Comparison of ENCODE assay signal across 9 mouse cellular contexts in genomic region chr4:34958155-34959028, GRCm38 (mm10).
DNase-seq lines count a peak whose midpoint lies in the region; ATAC-seq lines count a peak whose summit lies in the region.
"Had no signal": no experiment of that assay in that cellular context is flagged by ENCODE, and none has a peak within 500 bp of the region (broad histone marks: within the 10 kb centered on the region; RNA-seq: fewer than 3 reads in every experiment).

No protein-coding gene starts in this region.

- no peaks in the 10 kb centered on the region for H3K4me1 ChIP-seq in liver, embryonic 12.5 days
- peaks cover 3% of the 10 kb centered on the region; the same call in 1 of the 2 replicates for H3K4me1 ChIP-seq in embryonic facial prominence, embryonic 10.5 days
- peaks cover 5% of the 10 kb centered on the region for H3K4me1 ChIP-seq in hindbrain, embryonic 12.5 days
- no peaks in the 10 kb centered on the region for H3K4me1 ChIP-seq in limb, embryonic 15.5 days

- no peak overlapping the region for H3K9ac ChIP-seq in liver, embryonic 12.5 days
- no peak overlapping the region for H3K9ac ChIP-seq in hindbrain, embryonic 12.5 days
- no peak overlapping the region for H3K9ac ChIP-seq in limb, embryonic 15.5 days
- H3K9ac ChIP-seq: heart, embryonic 13.5 days had no signal

- H3K27me3 ChIP-seq in liver, embryonic 12.5 days (replicated peaks): no peaks in the 10 kb centered on the region
- H3K27me3 ChIP-seq in embryonic facial prominence, embryonic 10.5 days (replicated peaks; ENCODE audit: low read depth, poor library complexity, severe bottlenecking): no peaks in the 10 kb centered on the region
- H3K27me3 ChIP-seq in hindbrain, embryonic 12.5 days: no peaks in the 10 kb centered on the region
- H3K27me3 ChIP-seq in limb, embryonic 15.5 days: no peaks in the 10 kb centered on the region

- no peak overlapping the region for H3K27ac ChIP-seq in liver, embryonic 12.5 days
- H3K27ac ChIP-seq in embryonic facial prominence, embryonic 10.5 days (replicated peaks): no peak overlapping the region
- H3K27ac ChIP-seq in hindbrain, embryonic 12.5 days: 0 out of 2 replicates have a peak overlapping the region, but pooled peaks have one; percentile 7
- H3K27ac ChIP-seq in limb, embryonic 15.5 days: no peak overlapping the region
- H3K27ac ChIP-seq: heart, embryonic 13.5 days had no signal

- H3K36me3 ChIP-seq in liver, embryonic 12.5 days: no peaks in the 10 kb centered on the region
- H3K36me3 ChIP-seq in embryonic facial prominence, embryonic 10.5 days (replicated peaks): peaks cover 5% of the 10 kb centered on the region; the same call in 1 of the 2 replicates
- H3K36me3 ChIP-seq in hindbrain, embryonic 12.5 days: no peaks in the 10 kb centered on the region
- no peaks in the 10 kb centered on the region for H3K36me3 ChIP-seq in limb, embryonic 15.5 days
- H3K36me3 ChIP-seq: heart, embryonic 13.5 days had no signal

- 40% methylated on average over 12 of the region's 12 CpGs for WGBS in liver, embryonic 12.5 days (ENCODE audit: insufficient replicate concordance)
- WGBS in embryonic facial prominence, embryonic 10.5 days: 47% methylated on average over 12 of the region's 12 CpGs
- WGBS in hindbrain, embryonic 12.5 days: 43% methylated on average over 12 of the region's 12 CpGs
- WGBS in limb, embryonic 15.5 days: 36% methylated on average over 12 of the region's 12 CpGs

- DNase-seq in liver: peak; percentile 19
- peak; percentile 56 for DNase-seq in R1 (ENCODE audit: low read depth, low spot score)
- peak; percentile 62 for DNase-seq in embryonic facial prominence, embryonic 10.5 days (ENCODE audit: low spot score)
- peak; percentile 23 to 36 for DNase-seq in natural killer cell, adult 2 months (ENCODE audit: low spot score in 2 of 2)
- DNase-seq in frontal cortex, postnatal 14 days (ENCODE audit: low spot score in 2 of 2): no peak

- no peak for ATAC-seq in liver, embryonic 12.5 days
- peak; percentile 66; the same call in 1 of the 2 replicates for ATAC-seq in hindbrain, embryonic 12.5 days (ENCODE audit: low FRiP score)
- ATAC-seq in limb, embryonic 15.5 days (ENCODE audit: insufficient number of reproducible peaks, low FRiP score, low TSS enrichment, low read depth): 0 out of 2 replicates have a peak, but pooled peaks have one; percentile 45

- H3K4me2 ChIP-seq in liver, embryonic 12.5 days: no peak overlapping the region
- H3K4me2 ChIP-seq in hindbrain, embryonic 12.5 days (replicated peaks): no peak overlapping the region
- no peak overlapping the region for H3K4me2 ChIP-seq in limb, embryonic 15.5 days
- H3K4me2 ChIP-seq: heart, embryonic 13.5 days had no signal

- H3K9me3 ChIP-seq in liver, embryonic 12.5 days (replicated peaks): no peaks in the 10 kb centered on the region
- no peaks in the 10 kb centered on the region for H3K9me3 ChIP-seq in embryonic facial prominence, embryonic 10.5 days
- H3K9me3 ChIP-seq in hindbrain, embryonic 12.5 days (replicated peaks): no peaks in the 10 kb centered on the region
- H3K9me3 ChIP-seq in limb, embryonic 15.5 days: no peaks in the 10 kb centered on the region
- H3K9me3 ChIP-seq: heart, embryonic 13.5 days had no signal

- no peak overlapping the region for H3K4me3 ChIP-seq in liver, embryonic 12.5 days
- H3K4me3 ChIP-seq in embryonic facial prominence, embryonic 10.5 days: no peak overlapping the region
- no peak overlapping the region for H3K4me3 ChIP-seq in hindbrain, embryonic 12.5 days
- no peak overlapping the region for H3K4me3 ChIP-seq in limb, embryonic 15.5 days
- H3K4me3 ChIP-seq: heart, embryonic 13.5 days had no signal

Comparison
In these comparisons a context has a peak if more than half of its experiments do, and no peak if none do; other contexts are left out.
1. DNase-seq: peak in liver (single experiment), R1 (single experiment), embryonic facial prominence, embryonic 10.5 days (single experiment) and natural killer cell, adult 2 months (2 of 2); none in frontal cortex, postnatal 14 days (0 of 2).